Mouse (Mus musculus): ENCODE results near the gene Gata3.

Gata3 gene

DNA sequence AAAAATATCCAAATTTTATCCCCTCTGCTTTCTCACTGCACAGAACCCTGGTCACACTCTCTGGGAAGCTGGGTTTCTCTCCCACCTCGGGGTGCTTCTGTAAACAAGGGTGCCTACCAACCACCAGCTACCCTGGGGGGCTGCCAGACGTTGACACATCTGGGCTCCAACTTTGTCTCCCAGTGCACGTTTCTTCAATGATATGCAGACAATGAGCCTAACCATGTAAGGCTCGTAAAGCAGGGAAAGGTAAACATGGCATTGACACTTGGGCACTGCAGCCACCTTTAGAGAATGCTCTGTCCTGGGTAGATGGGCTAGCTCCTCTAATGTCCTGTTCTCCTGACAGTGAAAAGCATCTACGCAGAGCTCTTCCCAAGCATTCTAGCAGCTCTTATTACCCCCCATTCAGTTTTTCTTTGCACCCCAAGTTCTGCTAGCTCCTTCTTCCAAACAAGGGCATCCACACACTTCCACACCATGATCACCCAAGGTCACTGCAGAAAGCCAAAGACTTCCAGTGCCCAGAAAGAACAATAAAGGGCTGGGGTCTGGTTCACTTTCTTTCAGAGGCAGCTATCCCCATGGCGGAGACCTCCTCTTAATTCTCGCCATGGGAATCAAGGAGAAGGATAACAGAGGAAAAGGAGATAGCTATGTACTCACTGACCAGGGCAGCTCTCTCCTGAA lies 2.8 kb downstream of the Gata3 start:
- in situ Hi-C loops (cut with MboI, MseI): loop anchor here (5.0 to 10.0 kb wide), 2 partner anchors 315 to 532 kb away; no protein-coding TSS in a partner anchor

DNA sequence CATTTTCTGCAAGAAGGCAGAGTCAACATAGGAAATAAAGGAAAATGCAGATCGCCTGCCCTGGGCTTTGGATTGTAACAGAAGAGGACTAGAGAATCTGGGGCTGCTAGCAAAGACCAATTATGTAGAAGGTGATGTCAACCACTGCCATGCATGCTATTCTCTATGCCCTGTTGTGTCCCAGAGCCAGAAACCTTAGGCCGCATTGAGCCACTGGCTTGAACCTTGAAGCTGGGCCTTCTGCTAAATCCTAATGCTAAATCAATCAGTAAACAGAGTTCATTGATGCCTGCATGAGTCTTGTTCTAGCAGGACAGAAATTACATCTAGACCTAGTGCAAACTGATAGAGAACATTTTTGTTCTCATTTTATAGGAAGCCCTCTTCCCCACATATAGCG lies 3.8 kb downstream of the Gata3 start:
- in situ Hi-C loops (cut with MboI, MseI): loop anchor here (5.0 to 10.0 kb wide), 2 partner anchors 314 to 531 kb away; no protein-coding TSS in a partner anchor

DNA sequence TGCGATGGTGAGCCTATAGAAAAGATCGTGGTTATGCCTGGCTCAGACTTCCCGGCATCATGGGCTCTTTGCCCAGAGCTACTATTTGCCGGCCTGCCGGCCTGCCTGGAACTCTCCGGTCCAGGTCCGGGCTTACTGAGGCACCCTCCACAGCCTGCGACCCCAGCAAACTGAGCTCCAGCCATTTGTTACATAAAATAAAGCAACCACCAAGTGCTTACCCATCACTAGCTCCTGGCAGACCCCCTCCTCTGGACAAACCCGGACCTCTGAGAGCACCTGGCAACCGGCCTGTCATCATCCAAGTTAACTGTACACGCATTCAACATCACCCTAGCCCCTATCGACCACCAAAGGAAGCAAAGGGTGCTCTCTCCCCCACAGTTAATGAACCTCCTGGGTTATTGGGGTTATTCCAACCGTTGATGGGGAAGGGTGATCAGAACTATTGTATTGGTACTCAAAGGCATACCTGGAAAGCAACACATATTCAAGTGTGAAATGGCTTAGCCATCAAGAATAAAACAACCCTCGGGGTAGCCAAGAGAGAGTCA lies 4.5 kb downstream of the Gata3 start:
- in situ Hi-C loops (cut with MboI, MseI): loop anchor here (5.0 to 10.0 kb wide), 2 partner anchors 313 to 530 kb away; no protein-coding TSS in a partner anchor

DNA sequence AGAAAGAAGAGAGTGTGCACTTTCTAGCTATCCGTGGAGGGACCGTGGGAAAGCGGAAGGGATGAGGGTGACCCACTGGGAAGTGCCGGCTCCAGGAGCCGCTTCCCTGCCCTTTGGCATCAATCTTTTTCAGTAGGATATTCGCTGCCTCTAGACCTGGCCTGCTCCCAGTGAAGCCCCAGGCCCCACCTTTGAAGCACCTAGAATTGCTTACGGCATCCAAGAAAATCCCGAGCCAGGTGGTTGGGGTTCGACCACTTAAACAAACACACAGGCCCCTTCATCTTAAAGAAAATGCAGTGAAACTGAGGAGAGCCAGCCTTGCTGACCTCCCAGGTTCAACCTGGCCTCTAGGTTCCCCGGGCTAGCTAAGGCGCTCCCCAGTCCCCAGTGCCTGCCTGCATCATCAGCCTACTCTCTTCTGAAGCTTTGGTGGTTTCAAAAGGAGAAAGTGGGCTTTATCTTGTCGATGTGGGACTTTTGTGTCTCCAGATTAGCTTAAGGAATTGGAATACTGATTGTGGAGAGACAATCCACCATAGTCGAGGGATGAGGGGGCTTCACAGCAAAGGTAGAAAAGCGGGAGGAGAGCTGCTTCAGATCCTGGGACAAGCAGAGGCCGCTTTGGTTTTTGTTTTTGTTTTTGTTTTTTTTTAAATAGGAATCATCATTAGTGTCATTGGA lies 5.2 kb downstream of the Gata3 start:
- in situ Hi-C loops (cut with MboI, MseI): loop anchor here (5.0 to 10.0 kb wide), 2 partner anchors 312 to 530 kb away; no protein-coding TSS in a partner anchor

DNA sequence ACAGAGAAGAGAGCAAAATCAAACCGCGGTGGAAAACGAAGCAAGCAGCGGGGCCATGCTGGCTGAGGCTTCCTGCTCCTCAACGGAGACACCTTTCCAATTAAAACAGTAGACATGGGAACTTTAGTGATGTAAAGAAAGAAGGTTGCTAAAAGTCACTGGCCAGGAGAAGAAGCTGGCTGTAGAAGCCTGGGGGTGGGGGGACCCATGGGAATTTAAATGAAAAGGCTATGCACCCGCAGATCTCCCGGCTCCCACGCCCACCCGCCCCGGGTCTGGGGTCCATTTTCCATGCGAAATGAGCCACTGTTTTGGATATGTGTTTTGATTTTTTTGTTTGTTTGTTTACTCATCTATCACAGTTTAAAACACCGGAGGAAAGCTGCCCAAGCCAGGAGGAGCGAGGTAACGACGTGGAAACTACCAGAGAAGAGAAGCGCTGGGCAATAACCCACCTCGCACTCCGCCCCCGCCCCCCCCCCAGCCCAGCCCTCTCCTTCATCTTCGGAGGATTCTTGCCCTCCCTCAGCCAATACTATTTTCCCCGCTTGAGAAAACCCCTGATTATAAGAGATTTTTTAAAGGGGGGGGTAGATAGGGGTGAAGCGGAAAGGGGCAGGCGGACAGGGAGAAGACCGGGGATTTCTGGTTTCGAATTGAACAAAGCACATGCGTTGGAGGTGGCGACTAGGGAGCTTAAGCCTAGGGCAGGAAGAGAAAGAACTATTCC lies 5.9 kb downstream of the Gata3 start:
- in situ Hi-C loops (cut with MboI, MseI): loop anchor here (10.0 kb wide), 1 partner anchor 529 kb away; no protein-coding TSS in a partner anchor

DNA sequence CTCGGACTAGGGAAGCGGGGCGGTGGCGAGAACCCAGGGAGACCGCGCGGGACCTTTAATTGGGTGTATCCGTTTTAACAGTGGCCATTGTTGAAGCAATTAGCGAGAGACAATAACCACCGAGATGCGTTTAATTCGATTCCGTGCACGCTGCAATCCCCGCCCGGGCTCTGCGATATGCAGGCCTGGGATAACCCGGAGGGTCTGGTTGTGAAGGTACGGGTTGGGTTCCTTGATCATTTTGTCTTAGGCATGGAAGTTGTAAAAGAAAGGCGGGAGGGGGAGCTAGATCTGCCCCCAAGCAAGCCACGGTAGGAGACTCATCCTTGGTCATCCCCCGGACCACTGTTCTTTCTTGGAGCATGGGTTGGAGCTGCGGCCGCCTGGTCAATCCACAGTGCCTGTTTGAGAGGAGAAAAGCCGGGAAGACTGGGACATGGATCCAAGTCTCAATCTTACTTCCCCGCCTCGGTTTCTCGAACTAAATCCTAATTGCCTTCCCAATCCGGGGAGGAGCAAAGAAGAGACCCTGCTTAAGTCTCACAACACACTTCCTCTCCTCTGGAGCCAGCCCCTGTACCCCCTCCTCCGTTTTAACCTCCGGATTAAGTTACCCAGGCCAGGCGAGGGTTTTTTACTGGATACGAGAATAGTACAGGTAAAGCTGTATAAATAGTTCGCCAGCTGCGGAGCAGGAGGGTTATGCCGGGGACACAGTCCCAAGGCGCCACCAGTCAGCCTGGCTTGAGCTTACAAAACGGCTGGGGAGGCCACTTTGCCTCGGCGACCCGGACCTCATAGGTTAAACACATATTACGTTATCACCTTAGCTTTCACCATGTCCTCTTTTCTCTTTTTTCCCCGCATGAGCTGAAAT lies 6.7 kb downstream of the Gata3 start:
- in situ Hi-C loops (cut with MboI, MseI): loop anchor here (10.0 kb wide), 1 partner anchor 528 kb away; no protein-coding TSS in a partner anchor

DNA sequence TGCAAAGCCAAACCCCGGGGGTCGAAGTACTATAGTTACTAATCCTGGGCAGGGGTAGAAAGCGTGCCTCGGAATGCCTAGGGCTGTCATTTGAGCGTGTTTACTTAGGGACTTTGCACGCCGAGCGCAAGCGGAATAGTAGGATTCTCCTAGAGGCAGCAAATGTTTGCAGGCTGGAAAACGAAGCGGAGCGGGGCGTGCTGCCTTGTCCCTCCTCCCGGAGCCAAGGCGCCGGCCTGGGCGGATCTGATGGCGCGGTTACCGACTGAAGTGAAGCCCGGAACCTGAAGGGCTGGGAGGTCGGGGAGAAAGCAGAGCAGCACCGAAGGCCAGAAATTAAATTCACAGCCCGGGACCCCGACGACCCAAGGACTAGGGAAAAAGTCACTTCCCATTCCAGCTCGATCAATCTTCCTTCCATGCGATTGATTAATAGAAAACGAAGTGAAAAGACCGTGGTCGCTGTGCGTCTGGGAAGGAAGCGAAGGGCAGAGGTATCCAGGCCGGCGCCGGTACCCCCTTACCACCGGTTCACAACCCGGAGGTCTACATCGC lies 7.4 kb downstream of the Gata3 start:
- in situ Hi-C loops (cut with MboI, MseI): loop anchor here (10.0 kb wide), 1 partner anchor 528 kb away; no protein-coding TSS in a partner anchor

DNA sequence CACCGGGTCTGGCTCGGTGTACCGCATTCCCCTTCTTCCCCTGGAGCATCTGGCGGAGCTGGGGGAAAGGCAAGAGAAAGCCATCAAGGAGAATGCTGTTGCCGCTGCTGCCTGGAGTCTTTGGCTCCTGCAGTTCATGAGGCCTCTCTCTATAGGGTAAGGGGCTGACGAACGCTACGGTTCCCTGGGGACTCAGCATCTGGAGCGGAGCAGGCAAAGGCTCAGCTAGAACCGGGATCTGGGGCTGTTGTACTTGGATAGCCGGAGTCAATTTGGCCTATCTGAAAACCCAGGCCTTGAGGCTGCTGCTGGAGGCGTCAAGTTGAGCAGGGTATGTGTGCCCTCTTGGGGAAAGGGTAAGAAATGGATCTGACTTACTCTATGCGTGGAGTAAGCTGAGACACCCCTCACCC lies 8.2 kb downstream of the Gata3 start:
- in situ Hi-C loops (cut with MboI, MseI): loop anchor here (10.0 kb wide), 1 partner anchor 527 kb away; no protein-coding TSS in a partner anchor

DNA sequence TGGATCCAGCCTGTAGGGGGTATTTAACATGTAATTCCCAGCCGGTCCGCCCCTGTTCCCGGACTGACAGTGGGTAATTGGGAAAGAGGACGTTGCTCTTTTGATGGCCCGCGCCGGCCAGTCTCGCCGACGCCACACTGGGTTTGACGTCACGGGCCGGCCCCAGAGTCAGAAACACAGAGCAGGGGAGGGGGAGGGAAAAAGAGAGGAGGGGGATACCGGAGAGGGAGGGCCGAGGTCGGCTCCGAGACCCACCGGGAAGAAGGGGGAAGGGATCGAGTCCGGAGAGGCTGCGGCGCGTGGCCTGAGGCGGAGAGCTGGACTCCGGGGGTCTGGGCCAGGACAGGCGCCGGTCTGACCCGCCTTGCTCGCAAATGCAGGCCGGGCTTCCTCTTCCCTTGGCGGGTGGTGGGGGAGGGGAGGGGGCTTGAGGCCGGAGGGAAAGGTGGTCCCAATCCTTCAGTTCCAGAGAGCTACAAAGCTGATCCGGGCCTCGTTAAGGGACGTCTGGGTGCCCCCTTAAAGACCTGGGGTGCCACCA lies 8.7 kb downstream of the Gata3 start, which contains the start of gene 4930412O13Rik:
Gene 4930412O13Rik, plus strand, starts transcription at position 202 of the 541 bp plus-strand sequence.
- in situ Hi-C loops (cut with MboI, MseI): loop anchor here (10.0 kb wide), 1 partner anchor 526 kb away; no protein-coding TSS in a partner anchor

DNA sequence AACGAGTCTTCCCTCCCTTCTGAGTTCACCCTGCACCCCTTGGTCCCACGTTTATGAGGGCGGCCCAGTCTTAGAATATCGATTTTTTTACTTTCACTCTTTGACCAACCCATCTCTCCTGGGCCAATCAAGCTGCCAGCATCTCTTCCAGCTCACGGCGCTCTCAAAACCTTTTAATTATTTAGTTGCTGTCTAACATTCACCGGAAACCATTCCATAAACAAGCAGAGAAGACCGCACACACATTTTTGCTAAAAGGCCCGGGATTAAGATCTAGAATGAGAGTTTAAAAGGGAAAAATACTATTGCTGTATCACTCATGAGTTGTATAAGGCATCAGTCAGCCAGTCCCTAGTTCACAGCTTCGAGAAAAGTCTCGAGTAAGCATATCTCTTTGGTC lies 9.6 kb downstream of the Gata3 start:
- in situ Hi-C loops (cut with MboI, MseI): loop anchor here (10.0 kb wide), 1 partner anchor 525 kb away; no protein-coding TSS in a partner anchor

DNA sequence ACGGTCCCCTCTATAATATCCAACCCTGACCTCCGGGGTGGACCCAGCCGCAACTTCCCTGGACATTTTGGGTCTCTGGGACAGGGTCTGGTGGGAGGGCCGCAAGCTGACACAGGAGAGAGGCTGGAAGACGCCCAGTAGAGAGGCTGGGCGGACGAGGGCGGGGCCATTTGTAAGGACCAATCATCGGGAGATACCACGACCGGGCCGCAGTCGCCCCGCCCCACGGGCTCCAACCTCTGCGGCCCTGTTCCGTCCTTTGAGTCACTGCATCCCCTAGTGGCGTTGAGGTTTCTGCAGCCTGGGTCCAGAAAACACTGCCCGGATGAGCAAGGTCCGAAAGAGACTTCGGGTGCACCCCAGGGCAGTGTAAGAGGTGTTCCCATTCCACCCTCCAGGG lies 10.3 kb downstream of the Gata3 start:
- in situ Hi-C loops (cut with MboI, MseI): loop anchor here (10.0 kb wide), 1 partner anchor 495 kb away; the partner anchor contains the start of gene Sfmbt2

DNA sequence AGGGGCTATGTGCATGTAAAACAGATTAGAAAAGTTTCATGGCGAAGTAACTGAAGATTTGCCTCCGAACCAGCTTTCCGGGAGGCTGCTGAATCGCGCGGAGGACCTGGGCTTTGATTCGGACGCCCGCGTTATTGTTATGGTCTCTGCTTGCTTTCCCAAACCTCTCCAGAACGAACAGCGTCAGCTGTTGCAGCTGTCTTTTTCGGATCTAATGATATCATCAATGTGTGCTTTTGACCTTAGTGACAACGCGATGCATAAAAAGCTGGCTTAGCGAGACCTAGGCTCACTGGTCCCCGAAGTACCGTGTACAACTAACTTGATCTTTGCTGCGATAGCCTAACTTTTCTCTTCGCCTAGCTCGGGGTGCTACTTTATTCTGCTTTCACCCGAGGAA lies 10.7 kb downstream of the Gata3 start:
- in situ Hi-C loops (cut with MboI, MseI): loop anchor here (10.0 kb wide), 1 partner anchor 496 kb away; the partner anchor contains the start of gene Sfmbt2

DNA sequence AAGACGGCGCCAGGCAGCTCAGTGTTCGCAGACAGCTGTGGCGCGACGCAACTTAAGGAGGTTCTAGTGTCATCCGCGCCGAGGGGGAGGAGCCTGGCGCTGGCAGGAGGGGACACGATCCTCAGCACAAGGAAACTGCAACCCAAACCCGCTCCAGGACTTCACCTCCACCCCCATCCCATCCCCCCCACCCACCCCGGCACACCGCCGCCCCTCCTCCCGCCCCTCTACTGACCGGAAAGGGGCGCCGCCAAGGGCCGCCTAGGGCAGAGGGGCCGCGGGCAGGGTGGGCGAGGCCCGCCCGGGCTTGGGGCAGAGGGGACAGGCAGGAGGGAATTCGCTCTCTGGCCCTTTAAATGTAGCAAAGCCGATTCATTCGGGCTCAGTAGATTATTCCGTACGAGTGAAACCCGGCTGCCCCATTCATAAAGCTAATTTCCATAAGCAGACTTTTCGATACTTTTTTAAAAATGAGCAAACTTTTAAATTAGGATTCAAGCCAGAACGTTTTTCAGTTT lies 11.2 kb downstream of the Gata3 start:
- in situ Hi-C loops (cut with MboI, MseI): loop anchor here (10.0 kb wide), 1 partner anchor 496 kb away; the partner anchor contains the start of gene Sfmbt2

DNA sequence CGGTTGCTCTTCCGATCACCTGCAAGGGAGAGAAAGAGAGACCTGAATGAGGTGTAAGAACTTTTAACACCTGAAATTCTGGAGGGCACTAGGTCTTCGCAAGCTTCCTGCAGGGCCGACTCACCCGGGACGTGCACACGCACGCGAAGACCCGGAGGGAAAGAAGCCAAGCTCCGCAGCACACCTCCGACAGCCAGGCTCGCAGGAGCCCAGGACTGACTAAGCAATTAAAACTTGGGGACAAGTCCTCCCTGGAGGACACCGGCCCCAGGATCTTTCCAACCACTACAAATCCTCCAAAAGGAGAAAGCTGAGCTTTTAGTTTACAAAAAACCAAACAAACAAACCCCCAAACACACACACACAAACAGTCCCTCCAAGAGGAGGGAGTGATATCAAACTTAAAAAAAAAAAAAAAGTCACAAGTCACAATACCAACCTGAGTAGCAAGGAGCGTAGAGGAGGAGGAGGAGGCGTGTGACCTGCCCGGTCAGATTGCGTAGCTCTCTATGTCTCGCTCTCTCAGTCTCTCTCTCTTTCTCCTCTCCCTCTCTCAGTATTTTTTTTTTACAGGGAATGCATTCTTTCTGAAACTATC lies 11.8 kb downstream of the Gata3 start:
- in situ Hi-C loops (cut with MboI, MseI): loop anchor here (10.0 kb wide), 1 partner anchor 497 kb away; the partner anchor contains the start of gene Sfmbt2

DNA sequence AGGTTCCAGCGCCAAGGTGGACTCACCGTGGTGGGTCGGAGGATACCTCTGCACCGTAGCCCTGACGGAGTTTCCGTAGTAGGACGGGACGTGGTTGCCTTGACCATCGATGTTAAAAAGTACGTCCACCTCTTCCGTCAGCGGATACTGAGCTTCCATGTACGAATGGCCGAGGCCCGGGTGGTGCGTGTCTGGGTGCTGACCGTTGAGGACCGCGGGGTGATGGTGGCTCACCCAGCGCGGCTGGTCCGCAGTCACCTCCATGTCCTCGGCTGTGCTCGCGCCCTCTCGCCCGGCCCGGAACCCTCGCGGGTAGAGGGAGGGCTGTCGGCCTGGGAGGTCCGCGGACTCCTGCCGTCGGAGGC lies 12.5 kb downstream of the Gata3 start:
- in situ Hi-C loops (cut with MboI, MseI): loop anchor here (10.0 kb wide), 1 partner anchor 497 kb away; the partner anchor contains the start of gene Sfmbt2

DNA sequence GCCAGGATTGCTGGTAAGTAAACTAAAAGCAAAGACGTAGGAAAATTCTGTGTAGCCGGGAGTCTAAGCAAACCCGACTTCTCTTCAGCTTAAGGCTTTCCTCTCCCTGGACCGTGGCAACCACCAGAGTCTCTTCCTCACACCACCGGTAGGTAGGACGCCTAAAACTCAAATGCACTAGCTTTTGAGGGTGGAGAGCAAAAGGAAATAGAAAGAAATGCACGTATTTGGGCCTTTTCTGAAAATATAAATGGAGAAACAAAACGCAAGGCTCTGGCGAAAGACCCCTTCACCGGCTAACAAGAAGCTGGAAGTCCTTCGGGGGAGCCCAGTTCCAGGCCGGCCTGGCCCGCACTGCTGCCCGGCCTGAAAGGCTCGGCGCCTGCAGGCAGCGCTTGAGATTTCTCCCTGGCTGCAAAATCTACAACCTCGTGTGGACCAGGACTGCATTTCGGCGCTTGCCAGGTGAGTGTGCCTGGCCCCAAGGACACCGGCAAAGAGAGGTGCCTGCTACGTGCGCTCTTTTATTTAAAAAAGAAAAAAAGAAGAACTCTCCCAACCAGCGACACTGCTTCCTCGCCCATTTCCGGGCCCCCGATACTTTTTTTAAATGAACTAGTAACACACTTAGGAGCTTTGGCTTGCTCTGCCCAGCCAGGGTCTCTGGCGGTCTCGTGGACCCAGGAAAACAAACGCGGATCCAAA lies 13.1 kb downstream of the Gata3 start:
- in situ Hi-C loops (cut with MboI, MseI): loop anchor here (10.0 kb wide), 1 partner anchor 498 kb away; the partner anchor contains the start of gene Sfmbt2

DNA sequence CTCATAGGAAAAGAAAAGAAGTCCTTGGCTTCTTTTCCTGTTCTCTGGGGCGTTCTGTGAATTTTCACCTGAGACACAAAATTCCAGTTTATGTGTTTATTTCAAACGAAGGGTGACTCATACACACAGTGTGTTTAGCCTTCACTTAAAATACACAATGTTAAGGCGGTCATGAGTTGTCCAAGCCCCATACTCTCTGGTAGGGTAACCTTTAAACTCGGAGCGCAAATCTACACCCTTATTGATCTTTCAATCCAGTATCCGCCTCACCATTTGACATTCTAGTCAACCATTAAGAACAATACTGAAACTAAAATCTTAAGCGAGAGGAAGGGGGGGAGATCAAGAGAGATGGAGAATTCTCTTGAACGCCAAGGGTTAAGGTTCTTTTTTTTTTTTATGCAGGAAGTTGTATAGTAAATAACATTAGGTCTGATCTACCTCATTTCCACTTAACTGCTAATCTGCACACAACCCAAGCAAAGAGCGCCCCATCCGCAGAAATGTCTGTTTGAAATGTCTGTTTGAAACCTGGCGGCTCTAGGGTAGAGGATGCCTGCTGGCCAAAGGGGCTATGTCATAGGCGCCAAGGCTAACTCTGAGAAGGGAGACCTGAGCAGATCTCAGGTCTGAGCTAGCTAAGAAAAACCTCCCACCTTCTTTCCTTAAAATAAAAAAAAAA lies 14.0 kb downstream of the Gata3 start:
- in situ Hi-C loops (cut with MboI, MseI): loop anchor here (10.0 kb wide), 1 partner anchor 499 kb away; the partner anchor contains the start of gene Sfmbt2
